Mouse (Mus musculus) C2C12 (cell line): Measurements from ENCODE around the gene Tmprss9.

Experiments used
- CEBPB ChIP-seq: IDR thresholded peaks from one replicate; pipeline ENCODE4 v1.6.1; 2011; ENCODE audit warnings: low read depth, mild to moderate bottlenecking, control low read depth, moderate library complexity
- CTCF ChIP-seq: IDR thresholded peaks from one replicate; pipeline ENCODE4 v1.5.1; 2011; ENCODE audit not compliant: control insufficient read depth, insufficient read depth, insufficient read length
- FOSL1 ChIP-seq: IDR thresholded peaks from one replicate; pipeline ENCODE4 v1.8.0; 2011; ENCODE audit warnings: mild to moderate bottlenecking, low read length; ENCODE audit not compliant: poor library complexity, insufficient read depth, severe bottlenecking
- MYOG ChIP-seq: IDR thresholded peaks from one replicate; pipeline ENCODE4 v1.6.1; 2011; ENCODE audit not compliant: control insufficient read depth, insufficient read length; ENCODE audit errors: extremely low read depth

DNA sequence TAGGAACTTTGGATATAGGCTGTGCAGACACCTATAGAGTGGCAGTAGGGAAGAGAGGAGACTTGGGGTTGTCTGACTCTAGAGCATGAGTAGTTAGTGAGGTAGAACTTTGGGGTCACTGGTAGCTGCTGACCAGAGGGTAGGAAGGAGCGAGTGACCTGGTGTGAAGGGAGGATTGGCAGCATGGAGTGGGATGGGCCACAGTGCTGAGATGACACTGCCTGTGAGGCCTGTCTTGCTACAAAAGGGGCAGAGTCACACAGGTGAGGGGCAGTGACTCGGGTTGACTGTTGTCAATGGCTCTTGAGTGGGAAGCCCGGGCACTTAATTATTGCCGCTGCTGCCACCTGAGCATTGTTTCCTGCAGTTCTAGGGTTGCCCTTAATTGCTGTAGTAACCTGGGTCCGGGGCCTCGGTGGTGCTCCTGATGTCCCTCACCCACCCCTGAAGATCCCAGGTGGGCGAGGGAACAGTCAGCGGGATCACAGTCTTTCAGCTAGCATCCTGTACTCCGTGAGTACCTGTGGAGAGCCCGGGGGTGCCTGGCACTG lies 43.7 kb upstream of the Tmprss9 start:
- TF ChIP-seq CTCF: no peak
- no peak for TF ChIP-seq MYOG
- no peak for TF ChIP-seq CEBPB
- no peak for TF ChIP-seq FOSL1
